Comparison of ENCODE assay signal across 22 mouse cellular contexts in the genomic region with DNA sequence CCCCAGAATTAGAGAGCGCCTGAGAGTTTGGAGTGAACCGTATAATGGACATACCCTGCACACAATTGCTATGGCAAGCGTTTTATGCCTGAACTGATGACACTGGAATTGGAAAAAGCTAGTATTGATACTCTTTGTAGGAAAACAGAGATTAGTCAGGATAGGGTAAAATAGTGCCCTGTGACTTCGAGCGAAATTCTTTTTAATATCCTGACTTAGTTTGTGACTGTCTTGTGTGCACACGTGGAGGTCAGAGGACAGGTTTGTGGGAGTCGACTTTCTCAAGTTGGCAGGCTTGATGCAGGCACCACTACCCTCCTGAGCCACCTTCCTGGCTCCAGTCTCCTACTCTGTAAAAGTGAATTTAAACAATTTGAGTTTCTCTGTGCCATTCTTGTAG. TPM values are rescaled to one million over a fixed set of nuclear protein-coding genes. Genes with fewer than 3 reads are reported as not detected.
"Had no signal": no experiment of that assay in that cellular context is flagged by ENCODE, and none has a peak within 500 bp of the region (broad histone marks: within the 10 kb centered on the region; RNA-seq: fewer than 3 reads in every experiment).

No protein-coding gene starts in this region.

- H3K36me3 ChIP-seq: midbrain, embryonic 10.5 days; midbrain, embryonic 12.5 days; neural tube, embryonic 13.5 days; stomach, embryonic 15.5 days had no signal

- DNase-seq: lung, adult 18-20 months; lung, embryonic 14.5 days; lung, postnatal 10 days; lung, postnatal 4 days; midbrain, embryonic 14.5 days; right cerebral cortex, postnatal 14 days; thymus, postnatal 25 days; thymus, postnatal 4 days had no signal

- H3K27ac ChIP-seq: liver, embryonic 14.5 days; midbrain, embryonic 12.5 days; stomach, embryonic 15.5 days; stomach, postnatal 0 days had no signal

RNA-seq across cellular contexts. Expression of a gene that starts 56.3 kb away (rescaled TPM):
- total RNA-seq: megakaryocyte, adult 5-6 weeks; megakaryocyte-erythroid progenitor cell, adult 5-6 weeks; neutrophil, adult 5-6 weeks had no signal
- polyA plus RNA-seq: liver, embryonic 16.5 days; lung, embryonic 14.5 days; lung, embryonic 16.5 days; neural tube, embryonic 11.5 days; spleen, adult 2 months; stomach, embryonic 15.5 days; thymus, adult 2 months had no signal
